Comparison of ENCODE assay signal across 11 mouse cellular contexts in the genomic region with DNA sequence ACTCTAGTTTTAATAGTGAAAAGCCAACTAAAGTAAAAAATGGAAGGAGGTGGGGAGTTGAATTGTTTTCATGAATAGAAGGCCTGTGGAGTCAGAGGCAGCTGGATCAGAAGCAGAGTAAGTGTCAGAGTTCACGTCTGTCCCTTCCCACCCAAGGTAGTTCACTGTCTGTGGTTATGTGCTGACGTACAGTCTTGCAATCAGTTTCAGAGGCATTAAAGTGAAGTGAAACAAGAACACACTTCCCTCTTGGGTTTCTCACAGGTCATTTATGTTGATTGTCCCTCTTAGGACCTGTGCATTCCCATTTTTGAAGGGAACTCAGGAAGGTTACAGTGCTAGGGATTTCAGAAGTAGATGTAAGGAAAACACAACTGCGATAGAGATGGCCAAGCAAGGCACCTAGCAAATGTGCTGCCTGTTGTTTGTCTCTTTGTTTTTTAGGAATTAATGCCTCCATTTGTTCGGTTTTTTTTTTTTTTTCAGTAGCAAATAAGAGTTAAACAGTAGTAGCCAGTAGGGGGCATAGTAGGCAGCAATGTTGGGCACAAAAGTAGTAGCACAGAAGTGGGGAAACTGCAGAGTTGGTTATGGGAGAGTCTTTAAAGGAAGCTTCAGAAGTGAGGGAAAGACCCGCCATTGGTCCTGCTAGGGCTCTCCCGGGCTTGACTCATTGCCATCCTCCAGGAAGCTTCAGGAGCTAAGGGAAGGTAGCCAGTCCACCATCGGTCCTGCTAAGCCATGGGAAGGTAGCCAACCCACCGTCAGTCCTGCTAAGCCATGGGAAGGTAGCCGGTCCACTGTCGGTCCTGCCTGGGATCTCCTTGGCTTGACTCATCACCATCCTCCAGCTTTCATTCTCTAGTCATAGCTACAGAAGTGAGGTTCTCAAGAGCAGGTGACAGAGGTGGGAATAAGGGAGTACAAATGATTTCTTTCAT.
A peak's percentile ranks its signal among the peaks of the same experiment; 100 is the strongest.
DNase-seq lines count a peak whose midpoint lies in the region; ATAC-seq and TF ChIP-seq lines count a peak whose summit lies in the region.
"Had no signal": no experiment of that assay in that cellular context is flagged by ENCODE, and none has a peak within 500 bp of the region (broad histone marks: within the 10 kb centered on the region; RNA-seq: fewer than 3 reads in every experiment).

No protein-coding gene starts in this region.

- TF ChIP-seq CTCF in liver, embryonic 14.5 days (IDR thresholded peaks at IDR 0.05; ENCODE audit: low read depth): peak; percentile 28; the same call in 1 of the 2 replicates
- TF ChIP-seq CTCF in cerebellum, adult 2 months (IDR thresholded peaks at IDR 0.05; ENCODE audit: borderline replicate concordance, insufficient read depth, low read depth, low read length): 0 out of 2 replicates have a peak, but pooled peaks have one; percentile 10

- no peak for ATAC-seq in CD4-positive, CD25-positive, alpha-beta regulatory T cell, adult 4 months
- ATAC-seq in liver, embryonic 14.5 days (ENCODE audit: insufficient read depth): no peak
- ATAC-seq in monocyte, adult 5-6 weeks (replicated peaks; ENCODE audit: insufficient number of reproducible peaks, low FRiP score, low TSS enrichment, poor library complexity, severe bottlenecking): peak; percentile 93
- ATAC-seq: inflammation-experienced regulatory T-cells, adult 6 months; Patski had no signal

- H3K4me2 ChIP-seq in liver, embryonic 14.5 days (ENCODE audit: low read depth): no peak overlapping the region

- DNase-seq in CD4-positive, CD25-positive, alpha-beta regulatory T cell, adult 2 months (ENCODE audit: low read depth, low spot score): peak; percentile 26
- DNase-seq in liver, embryonic 14.5 days (ENCODE audit: low read depth in 3 of 3, low spot score in 3 of 3): no peak
- DNase-seq in liver: no peak
- DNase-seq in cerebellum, adult 2 months: peak; percentile 45 to 74
- no peak for DNase-seq in adrenal gland, adult 8-10 months
- no peak for DNase-seq in kidney, adult 8-10 months

- no peaks in the 10 kb centered on the region for H3K9me3 ChIP-seq in liver, embryonic 14.5 days (ENCODE audit: control insufficient read depth, low read length)

- no peak for TF ChIP-seq POLR2A in cerebellum, adult 2 months (IDR thresholded peaks at IDR 0.05; ENCODE audit: borderline replicate concordance, insufficient read depth, low read length)

- H3K4me3 ChIP-seq in liver, embryonic 14.5 days (ENCODE audit: insufficient read depth in 1 of 2, low read depth in 2 of 2, low read length in 2 of 2): no peak overlapping the region
- H3K4me3 ChIP-seq in cerebellum, adult 2 months (replicated peaks; ENCODE audit: insufficient read depth, low read depth, low read length): no peak overlapping the region

- H3K9ac ChIP-seq in liver, embryonic 14.5 days (replicated peaks): no peak overlapping the region

- H3K36me3 ChIP-seq in liver, embryonic 14.5 days (replicated peaks; ENCODE audit: control insufficient read depth, insufficient read depth, low read depth): no peaks in the 10 kb centered on the region

- H3K27ac ChIP-seq in liver, embryonic 14.5 days: no peak overlapping the region
- no peak overlapping the region for H3K27ac ChIP-seq in cerebellum, adult 2 months (ENCODE audit: insufficient read depth, low read length)
- H3K27ac ChIP-seq: macrophage had no signal

- H3K4me1 ChIP-seq in liver, embryonic 14.5 days (replicated peaks; ENCODE audit: control insufficient read depth in 2 of 2, insufficient read depth in 2 of 2, low read length in 1 of 2): no peaks in the 10 kb centered on the region
- H3K4me1 ChIP-seq in cerebellum, adult 2 months (ENCODE audit: control insufficient read depth, insufficient read depth, low read length): peaks cover 3% of the 10 kb centered on the region

- H3K27me3 ChIP-seq in liver, embryonic 14.5 days (ENCODE audit: control insufficient read depth, insufficient read depth, low read length): no peaks in the 10 kb centered on the region
- no peaks in the 10 kb centered on the region for H3K27me3 ChIP-seq in cerebellum, adult 2 months (ENCODE audit: control insufficient read depth, insufficient read depth, low read length)
- H3K27me3 ChIP-seq: Patski had no signal

- no peak for TF ChIP-seq EP300 in liver, embryonic 14.5 days (IDR thresholded peaks at IDR 0.05; ENCODE audit: low read depth)

- WGBS in liver, embryonic 14.5 days (ENCODE audit: insufficient replicate concordance): 76% methylated on average over 10 of the region's 10 CpGs
- 44% methylated on average over 10 of the region's 10 CpGs for WGBS in cerebellum, adult 2 months

Comparison
In these comparisons a context has a peak if more than half of its experiments do, and no peak if none do; other contexts are left out.
1. DNase-seq: peak in CD4-positive, CD25-positive, alpha-beta regulatory T cell, adult 2 months (single experiment) and cerebellum, adult 2 months (2 of 2); none in liver, embryonic 14.5 days (0 of 3), liver (single experiment), adrenal gland, adult 8-10 months (single experiment) and kidney, adult 8-10 months (0 of 2).